Mouse (Mus musculus): Measurements from ENCODE around the gene Tram2. TPM values are rescaled to one million over a fixed set of nuclear protein-coding genes. Genes with fewer than 3 reads are reported as not detected.

Tram2 gene
- polyA plus RNA-seq (2015; fragmentation: Nextera tagmentation; extraction: Ambion mirVana): 1.2 and 1.3 TPM in 2 replicates

DNA sequence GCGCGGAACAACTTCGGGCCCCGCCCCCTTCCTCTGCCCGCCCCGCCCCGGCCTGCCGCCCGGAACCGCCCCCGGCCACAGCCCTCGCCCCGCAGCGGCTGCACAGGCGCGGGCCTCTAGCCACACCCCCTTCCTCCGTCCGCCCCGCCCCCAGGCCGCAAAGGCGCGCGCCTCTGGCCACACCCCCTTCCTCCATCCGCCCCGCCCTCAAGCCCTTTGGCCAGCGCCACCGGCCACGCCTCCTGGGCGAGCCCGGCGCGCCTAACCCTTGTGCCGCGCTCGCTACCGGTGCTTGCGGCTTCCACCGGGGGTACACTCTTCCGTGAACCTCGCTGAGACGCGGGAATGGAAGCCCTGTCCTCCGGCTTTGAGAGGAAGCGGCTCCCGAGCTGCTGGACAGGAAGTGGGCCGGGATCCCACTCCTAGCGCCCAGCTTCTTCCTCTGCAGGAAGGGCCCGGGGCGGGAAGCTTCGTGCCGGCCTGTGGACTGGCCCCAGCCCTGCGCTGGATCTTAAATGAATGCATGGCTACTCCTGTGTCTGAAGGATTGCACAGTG lies at the start of gene Tram2:
TSS of gene Tram2 (minus strand) at position 13 of the 557 bp plus-strand sequence.
- Histone ChIP-seq H3K4me2 (peak within 1 kb of the TSS; percentile 84), H3K4me1 (replicated peaks) (peaks cover 35% of the 10 kb centered on the region), H3K4me3 (replicated peaks) (peak within 1 kb of the TSS; percentile 68), H3K9ac (peak within 1 kb of the TSS; percentile 75), H3K27me3 (peaks cover 16% of the 10 kb centered on the region), H3K9me3 (replicated peaks) (no peaks in the 10 kb centered on the region), H3K36me3 (no peaks in the 10 kb centered on the region), H3K27ac (peak within 1 kb of the TSS; percentile 81)
- under 1% methylated on average over 50 of the region's 52 CpGs for WGBS (ENCODE audit: insufficient replicate concordance)
- peak; percentile 91 for ATAC-seq (ENCODE audit: low read depth)
- peak; percentile 85 for DNase-seq

DNA sequence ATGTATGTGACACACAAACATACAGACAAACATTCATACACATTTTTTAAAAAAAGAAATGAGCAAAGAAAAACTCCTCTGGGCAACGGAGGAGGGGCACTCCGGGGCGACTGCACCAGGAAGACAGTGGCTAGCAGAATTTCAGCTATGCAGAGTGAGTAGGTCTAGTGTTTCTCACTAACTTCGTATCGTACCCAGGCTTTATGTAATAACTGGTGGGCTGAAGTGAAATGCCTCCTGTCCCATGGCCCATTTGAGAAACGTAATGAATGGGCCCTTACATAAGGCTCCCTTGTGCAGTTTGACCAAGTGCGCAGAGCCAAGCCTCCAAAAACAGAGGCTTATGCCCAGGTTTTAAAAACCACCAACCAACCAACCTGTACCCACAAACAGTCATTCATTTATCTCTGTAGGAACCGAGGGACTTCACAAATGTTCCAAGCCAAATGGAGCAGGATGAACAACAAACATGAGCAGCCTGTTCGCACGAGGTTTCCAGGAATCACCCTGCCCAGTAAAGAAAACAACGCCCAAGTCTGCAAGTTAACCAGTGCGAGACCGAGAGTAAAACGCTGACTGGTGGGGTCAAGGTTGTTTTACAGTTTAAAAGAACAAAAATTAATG lies 45.8 kb upstream of the Tram2 start:
- no peaks in the 10 kb centered on the region for H3K27me3 ChIP-seq
- H3K27ac ChIP-seq: no peak overlapping the region
- no peaks in the 10 kb centered on the region for H3K36me3 ChIP-seq
- no peaks in the 10 kb centered on the region for H3K4me1 ChIP-seq (replicated peaks)
- H3K9me3 ChIP-seq (replicated peaks): no peaks in the 10 kb centered on the region; the same call in 1 of the 2 replicates
- H3K9ac ChIP-seq: no peak overlapping the region
- H3K4me2 ChIP-seq: no peak overlapping the region
- no peak for DNase-seq
- no peak overlapping the region for H3K4me3 ChIP-seq (replicated peaks)
- no peak for ATAC-seq (ENCODE audit: low read depth)
- 71% methylated on average over 14 of the region's 14 CpGs for whole genome bisulfite sequencing (ENCODE audit: insufficient replicate concordance)

GRCm38 (mm10) chr1:21103784-21104183 lies 24.8 kb upstream of the Tram2 start:
- H3K4me3 ChIP-seq (replicated peaks): no peak overlapping the region
- no peaks in the 10 kb centered on the region for H3K36me3 ChIP-seq
- peaks cover 4% of the 10 kb centered on the region; the same call in 1 of the 2 replicates for H3K4me1 ChIP-seq (replicated peaks)
- no peaks in the 10 kb centered on the region for H3K27me3 ChIP-seq
- no peak overlapping the region for H3K27ac ChIP-seq
- no peak overlapping the region for H3K9ac ChIP-seq
- DNase-seq (no peak), ATAC-seq (ENCODE audit: low read depth) (no peak)
- no peak overlapping the region for H3K4me2 ChIP-seq
- WGBS (ENCODE audit: insufficient replicate concordance): 78% methylated on average over 4 of the region's 4 CpGs
- no peaks in the 10 kb centered on the region for H3K9me3 ChIP-seq (replicated peaks)

DNA sequence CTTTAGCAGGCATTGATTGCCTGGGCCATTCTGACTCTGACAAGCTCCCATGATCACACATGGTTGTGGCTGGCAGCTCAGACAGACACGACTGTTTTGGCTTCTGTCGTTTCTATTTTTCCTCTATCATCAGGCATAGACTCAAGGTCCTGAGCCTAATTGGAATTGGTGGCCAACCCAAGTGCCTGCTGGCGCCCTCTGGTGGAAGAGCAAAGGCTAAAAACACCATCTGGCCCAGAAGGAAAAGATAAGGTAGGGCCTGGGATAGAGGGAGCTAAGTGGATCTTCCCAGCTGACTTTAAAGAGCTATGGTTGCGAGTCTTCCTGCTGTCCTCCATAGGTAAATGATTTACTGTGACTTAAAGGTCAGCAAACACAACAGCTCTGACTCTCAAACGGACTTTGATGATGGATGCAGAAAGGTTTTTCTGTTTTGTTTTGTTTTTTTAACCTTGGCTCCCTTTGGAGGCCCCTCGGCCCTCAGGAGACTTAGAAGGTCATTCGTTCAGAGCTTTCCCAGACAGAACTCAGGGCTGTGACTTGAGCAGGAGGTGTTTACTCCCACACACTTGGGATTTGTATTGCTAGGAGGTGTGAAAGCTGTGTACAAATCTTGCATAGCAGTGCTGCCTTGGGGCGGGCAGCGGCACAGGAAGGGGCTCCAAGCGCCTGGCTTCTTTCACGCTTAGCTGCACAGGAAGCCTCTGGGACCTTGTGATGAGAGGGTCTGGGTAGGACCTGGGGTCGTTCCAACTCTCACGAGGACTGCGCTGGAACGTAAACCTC lies 22.4 kb upstream of the Tram2 start:
- WGBS (ENCODE audit: insufficient replicate concordance): 34% methylated on average over 15 of the region's 15 CpGs
- Histone ChIP-seq H3K9ac (no peak overlapping the region), H3K9me3 (replicated peaks) (no peaks in the 10 kb centered on the region), H3K4me1 (replicated peaks) (peaks cover 8% of the 10 kb centered on the region; the same call in 1 of the 2 replicates), H3K4me3 (replicated peaks) (no peak overlapping the region), H3K27ac (no peak overlapping the region), H3K4me2 (no peak overlapping the region), H3K27me3 (no peaks in the 10 kb centered on the region), H3K36me3 (no peaks in the 10 kb centered on the region)
- ATAC-seq (ENCODE audit: low read depth): peak; percentile 69
- DNase-seq: peak; percentile 26

GRCm38 (mm10) chr1:21100726-21101125 lies 21.7 kb upstream of the Tram2 start:
- no peaks in the 10 kb centered on the region for H3K27me3 ChIP-seq
- H3K36me3 ChIP-seq: no peaks in the 10 kb centered on the region
- H3K27ac ChIP-seq: no peak overlapping the region
- H3K4me2 ChIP-seq: no peak overlapping the region
- no peaks in the 10 kb centered on the region for H3K9me3 ChIP-seq (replicated peaks)
- DNase-seq (no peak), ATAC-seq (ENCODE audit: low read depth) (0 out of 2 replicates have a peak, but pooled peaks have one; percentile 10)
- 72% methylated on average over 4 of the region's 4 CpGs for WGBS (ENCODE audit: insufficient replicate concordance)
- no peak overlapping the region for H3K9ac ChIP-seq
- H3K4me3 ChIP-seq (replicated peaks): no peak overlapping the region
- H3K4me1 ChIP-seq (replicated peaks): peaks cover 8% of the 10 kb centered on the region; the same call in 1 of the 2 replicates

GRCm38 (mm10) chr1:21097001-21097989 lies 18.3 kb upstream of the Tram2 start:
- Histone ChIP-seq H3K36me3 (no peaks in the 10 kb centered on the region), H3K9me3 (replicated peaks) (no peaks in the 10 kb centered on the region), H3K4me1 (replicated peaks) (peaks cover 14% of the 10 kb centered on the region; the same call in 1 of the 2 replicates), H3K27ac (no peak overlapping the region), H3K4me2 (no peak overlapping the region), H3K27me3 (no peaks in the 10 kb centered on the region), H3K9ac (no peak overlapping the region), H3K4me3 (replicated peaks) (no peak overlapping the region)
- no peak for DNase-seq
- ATAC-seq (ENCODE audit: low read depth): no peak
- WGBS (ENCODE audit: insufficient replicate concordance): 72% methylated on average over 23 of the region's 23 CpGs

DNA sequence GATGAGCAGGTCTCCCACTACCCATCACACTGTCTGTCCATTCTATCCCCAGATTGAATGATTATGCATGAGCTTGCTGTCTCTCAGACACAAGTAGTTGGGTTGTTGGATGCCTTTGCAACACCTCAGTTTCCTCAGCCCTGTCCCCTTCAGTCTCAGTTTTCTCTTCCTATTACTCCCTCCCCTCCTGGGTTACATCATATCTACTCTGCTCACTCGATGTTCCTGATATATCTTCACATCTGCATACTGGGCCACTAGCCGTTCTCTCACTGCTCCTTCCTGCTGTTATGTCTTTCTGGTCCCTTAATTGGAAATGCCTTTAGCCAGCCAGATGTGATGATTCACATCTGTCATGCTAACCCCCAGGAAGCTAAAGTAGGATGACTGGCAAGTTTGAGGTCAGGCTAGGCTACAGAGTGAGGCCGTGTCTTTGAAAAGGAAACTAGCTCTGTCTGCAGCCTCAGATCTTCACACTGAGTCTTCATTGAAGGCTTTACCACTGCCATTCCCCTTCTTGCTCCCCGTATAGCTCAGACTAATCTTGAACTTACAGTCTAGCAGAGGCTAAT lies 15.7 kb upstream of the Tram2 start:
- ATAC-seq (ENCODE audit: low read depth) (peak; percentile 20; the same call in 1 of the 2 replicates), DNase-seq (no peak)
- H3K9ac ChIP-seq: no peak overlapping the region
- peaks cover 15% of the 10 kb centered on the region for H3K4me1 ChIP-seq (replicated peaks)
- H3K4me2 ChIP-seq: no peak overlapping the region
- no peak overlapping the region for H3K27ac ChIP-seq
- H3K27me3 ChIP-seq: no peaks in the 10 kb centered on the region
- no peak overlapping the region for H3K4me3 ChIP-seq (replicated peaks)
- 11% methylated on average over 4 of the region's 4 CpGs for whole genome bisulfite sequencing (ENCODE audit: insufficient replicate concordance)
- H3K36me3 ChIP-seq: no peaks in the 10 kb centered on the region
- no peaks in the 10 kb centered on the region for H3K9me3 ChIP-seq (replicated peaks)

DNA sequence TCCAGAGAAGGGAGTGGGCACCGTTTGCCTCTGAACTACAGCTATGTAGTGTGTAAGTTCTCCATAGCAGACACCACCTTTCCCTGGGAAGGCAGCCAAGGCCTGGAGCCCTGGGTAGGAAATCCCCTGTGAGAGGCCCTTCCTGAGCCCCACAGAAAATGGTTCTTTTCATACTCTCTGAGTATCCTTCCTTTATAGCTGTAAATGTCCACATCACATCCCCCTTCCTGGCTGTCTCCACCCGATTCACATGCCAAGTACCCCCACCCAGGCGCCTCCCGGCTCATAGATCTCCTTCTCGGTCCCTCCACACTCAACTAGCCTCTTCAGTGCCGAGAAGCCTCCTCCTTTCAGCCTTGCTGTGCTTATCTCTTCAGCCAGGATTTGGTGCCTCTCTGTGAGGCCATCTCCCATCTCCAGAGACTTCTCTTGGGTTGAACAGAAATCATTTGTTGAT lies 10.7 kb upstream of the Tram2 start:
- no peaks in the 10 kb centered on the region for H3K27me3 ChIP-seq
- WGBS (ENCODE audit: insufficient replicate concordance): 20% methylated on average over 6 of the region's 6 CpGs
- peaks cover 13% of the 10 kb centered on the region for H3K4me1 ChIP-seq (replicated peaks)
- H3K9ac ChIP-seq: no peak overlapping the region
- DNase-seq: no peak
- H3K27ac ChIP-seq: no peak overlapping the region
- no peaks in the 10 kb centered on the region for H3K36me3 ChIP-seq
- H3K9me3 ChIP-seq (replicated peaks): no peaks in the 10 kb centered on the region
- no peak overlapping the region for H3K4me3 ChIP-seq (replicated peaks)
- H3K4me2 ChIP-seq: no peak overlapping the region
- ATAC-seq (ENCODE audit: low read depth): peak; percentile 68; the same call in 1 of the 2 replicates

GRCm38 (mm10) chr1:21086291-21086690 lies 7.3 kb upstream of the Tram2 start:
- 60% methylated on average over 5 of the region's 5 CpGs for WGBS (ENCODE audit: insufficient replicate concordance)
- Histone ChIP-seq H3K4me2 (no peak overlapping the region), H3K4me3 (replicated peaks) (no peak overlapping the region), H3K9me3 (replicated peaks) (no peaks in the 10 kb centered on the region), H3K36me3 (no peaks in the 10 kb centered on the region), H3K4me1 (replicated peaks) (peaks cover 10% of the 10 kb centered on the region), H3K27me3 (no peaks in the 10 kb centered on the region), H3K27ac (no peak overlapping the region), H3K9ac (no peak overlapping the region)
- DNase-seq (no peak), ATAC-seq (ENCODE audit: low read depth) (no peak)

GRCm38 (mm10) chr1:21084661-21085060 lies 5.6 kb upstream of the Tram2 start:
- Histone ChIP-seq H3K4me1 (replicated peaks) (peaks cover 9% of the 10 kb centered on the region), H3K9me3 (replicated peaks) (no peaks in the 10 kb centered on the region), H3K4me3 (replicated peaks) (no peak overlapping the region), H3K9ac (no peak overlapping the region), H3K27ac (no peak overlapping the region), H3K27me3 (no peaks in the 10 kb centered on the region), H3K36me3 (no peaks in the 10 kb centered on the region), H3K4me2 (no peak overlapping the region)
- ATAC-seq (ENCODE audit: low read depth) (no peak), DNase-seq (no peak)
- 47% methylated on average over 2 of the region's 2 CpGs for WGBS (ENCODE audit: insufficient replicate concordance)
